Mouse (Mus musculus): Measurements from ENCODE around the gene Tmem129. TPM values are rescaled to one million over a fixed set of nuclear protein-coding genes. Genes with fewer than 3 reads are reported as not detected.

The Tmem129 gene
- polyA plus RNA-seq, 1 experiment = 5.7 TPM

DNA sequence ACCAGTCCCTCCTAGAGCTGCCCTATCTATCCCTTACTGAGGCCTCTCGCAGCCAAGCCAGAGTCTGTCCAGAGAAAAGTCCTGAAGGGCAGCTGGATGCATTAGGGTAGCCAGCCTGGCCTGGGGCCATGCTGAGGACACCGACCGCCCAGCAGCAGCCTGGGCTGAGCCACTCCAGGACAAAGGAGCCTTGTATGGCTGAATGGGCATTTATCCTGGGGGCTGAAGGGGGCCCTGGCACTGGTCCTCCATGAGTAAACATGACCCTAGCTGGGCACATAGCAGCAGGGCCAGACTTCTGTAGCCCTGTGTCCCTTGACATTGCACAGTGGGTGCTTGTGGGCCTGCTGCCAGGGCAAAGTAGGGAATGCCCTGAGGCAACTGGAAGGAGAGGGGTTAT, 16.2 kb upstream of the Tmem129 start:
- no peak overlapping the region for H3K4me3 ChIP-seq (replicated peaks)
- peaks cover 65% of the 10 kb centered on the region for H3K4me1 ChIP-seq
- no peaks in the 10 kb centered on the region for H3K27me3 ChIP-seq (replicated peaks)
- peaks cover 51% of the 10 kb centered on the region for H3K36me3 ChIP-seq (replicated peaks; ENCODE audit: low read length)
- H3K9me3 ChIP-seq = no peaks in the 10 kb centered on the region
- TF ChIP-seq GATA1 (IDR thresholded peaks at IDR 0.05; ENCODE audit: borderline replicate concordance, low read length) (no peak), FLI1 (IDR thresholded peaks at IDR 0.05; ENCODE audit: low read length) (no peak)

DNA sequence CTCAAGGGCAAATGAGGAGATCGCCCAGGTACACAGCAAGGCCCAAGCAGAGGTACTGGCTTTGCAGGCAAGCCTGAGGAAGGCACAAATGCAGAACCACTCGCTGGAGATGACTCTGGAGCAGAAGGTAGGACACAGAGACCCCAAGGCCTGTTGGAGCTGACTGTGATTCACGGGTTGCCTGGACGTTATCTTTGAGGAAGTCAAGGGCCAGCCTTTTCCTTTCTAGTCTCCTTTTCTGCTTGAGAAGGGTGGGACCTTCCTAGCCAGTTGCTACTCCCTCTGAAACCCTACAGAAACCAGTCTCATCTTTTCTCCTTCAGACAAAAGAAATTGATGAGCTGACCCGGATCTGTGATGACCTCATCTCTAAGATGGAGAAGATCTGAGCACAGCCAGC, 13.4 kb upstream of the Tmem129 start:
- Histone ChIP-seq H3K4me3 (replicated peaks) (no peak overlapping the region), H3K9me3 (no peaks in the 10 kb centered on the region), H3K36me3 (replicated peaks; ENCODE audit: low read length) (peaks cover 78% of the 10 kb centered on the region), H3K27me3 (replicated peaks) (no peaks in the 10 kb centered on the region), H3K4me1 (peaks cover 52% of the 10 kb centered on the region)
- TF ChIP-seq FLI1 (IDR thresholded peaks at IDR 0.05; ENCODE audit: low read length) = no peak
- no peak for TF ChIP-seq GATA1 (IDR thresholded peaks at IDR 0.05; ENCODE audit: borderline replicate concordance, low read length)

DNA sequence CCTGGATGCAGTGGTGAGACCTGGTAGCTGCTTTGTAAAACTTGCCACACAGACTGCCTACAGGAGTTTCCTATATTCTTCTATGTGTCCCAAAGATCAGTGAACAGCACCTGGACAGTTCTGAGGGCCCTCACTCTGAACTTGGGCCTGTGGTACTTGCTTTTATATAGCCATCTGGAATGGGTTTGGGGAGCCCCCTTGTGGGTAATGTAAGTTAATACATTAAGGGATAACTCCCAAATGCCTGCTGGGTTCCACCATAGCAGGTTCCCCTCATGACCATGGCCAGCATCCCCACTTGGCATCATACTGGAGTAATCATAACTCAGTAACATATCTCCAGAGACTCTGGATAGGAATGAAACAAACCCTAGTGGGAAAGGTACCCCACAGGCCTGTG, 10.0 kb upstream of the Tmem129 start:
- peaks cover 93% of the 10 kb centered on the region for H3K36me3 ChIP-seq (replicated peaks; ENCODE audit: low read length)
- no peaks in the 10 kb centered on the region for H3K27me3 ChIP-seq (replicated peaks)
- H3K4me1 ChIP-seq = peaks cover 21% of the 10 kb centered on the region
- no peak for TF ChIP-seq FLI1 (IDR thresholded peaks at IDR 0.05; ENCODE audit: low read length)
- no peak for TF ChIP-seq GATA1 (IDR thresholded peaks at IDR 0.05; ENCODE audit: borderline replicate concordance, low read length)
- H3K9me3 ChIP-seq = no peaks in the 10 kb centered on the region
- H3K4me3 ChIP-seq (replicated peaks) = no peak overlapping the region

DNA sequence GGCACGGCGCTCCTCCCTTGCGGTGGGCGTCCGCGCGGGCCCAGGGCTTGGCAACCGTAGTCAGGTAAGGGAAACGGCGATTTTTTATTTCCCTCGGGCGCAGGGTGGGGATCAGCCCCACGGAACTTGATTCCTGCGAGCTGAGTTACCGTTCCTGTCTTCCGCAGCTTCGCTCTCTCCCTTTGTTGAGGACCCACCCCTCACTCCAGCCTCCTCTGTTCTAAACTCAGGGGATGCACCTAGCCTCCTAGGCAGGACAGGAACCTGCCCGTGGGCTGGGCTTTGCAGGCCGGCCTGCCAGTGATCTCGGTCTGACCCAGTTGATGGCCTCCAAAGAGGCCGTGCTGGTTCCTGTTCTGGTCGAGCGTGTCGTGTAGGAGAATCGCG, 441 bp upstream of the Tmem129 start:
- H3K4me1 ChIP-seq = peaks cover 64% of the 10 kb centered on the region
- peaks cover 56% of the 10 kb centered on the region for H3K36me3 ChIP-seq (replicated peaks; ENCODE audit: low read length)
- no peaks in the 10 kb centered on the region for H3K27me3 ChIP-seq (replicated peaks)
- TF ChIP-seq GATA1 (IDR thresholded peaks at IDR 0.05; ENCODE audit: borderline replicate concordance, low read length) (no peak), FLI1 (IDR thresholded peaks at IDR 0.05; ENCODE audit: low read length) (no peak)
- H3K4me3 ChIP-seq (replicated peaks) = peak overlapping the region; percentile 100
- H3K9me3 ChIP-seq = no peaks in the 10 kb centered on the region

DNA sequence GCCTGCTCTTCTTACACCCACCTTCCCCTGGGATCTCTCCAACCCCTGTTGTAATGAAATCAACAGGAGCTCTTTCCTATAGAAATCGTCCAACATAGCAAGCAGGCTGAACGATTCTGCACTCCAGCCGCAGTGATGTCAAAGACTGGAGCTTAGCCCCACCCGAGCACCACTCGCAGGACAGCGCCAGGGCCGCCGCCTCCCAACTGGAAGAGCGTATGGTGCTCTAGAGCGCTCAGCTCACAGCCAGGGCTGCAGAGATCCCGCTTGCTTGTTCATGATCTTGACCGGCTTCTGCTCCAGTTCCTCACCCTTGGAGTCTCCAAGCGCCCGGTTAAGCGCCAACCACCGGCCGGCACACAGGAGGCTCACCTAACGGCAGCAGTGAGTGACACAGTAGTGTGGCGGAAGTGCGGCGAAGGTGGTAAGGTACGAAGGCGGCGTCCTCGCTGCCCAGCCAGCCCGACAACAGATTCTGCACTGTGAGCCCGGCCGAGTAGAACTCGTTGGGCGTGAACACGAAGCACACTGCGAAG, 897 bp downstream of the Tmem129 start:
- Histone ChIP-seq H3K4me1 (peaks cover 75% of the 10 kb centered on the region), H3K4me3 (replicated peaks) (peak overlapping the region; percentile 100), H3K9me3 (no peaks in the 10 kb centered on the region), H3K36me3 (replicated peaks; ENCODE audit: low read length) (peaks cover 53% of the 10 kb centered on the region), H3K27me3 (replicated peaks) (no peaks in the 10 kb centered on the region)
- TF ChIP-seq GATA1 (IDR thresholded peaks at IDR 0.05; ENCODE audit: borderline replicate concordance, low read length) = no peak
- no peak for TF ChIP-seq FLI1 (IDR thresholded peaks at IDR 0.05; ENCODE audit: low read length)

DNA sequence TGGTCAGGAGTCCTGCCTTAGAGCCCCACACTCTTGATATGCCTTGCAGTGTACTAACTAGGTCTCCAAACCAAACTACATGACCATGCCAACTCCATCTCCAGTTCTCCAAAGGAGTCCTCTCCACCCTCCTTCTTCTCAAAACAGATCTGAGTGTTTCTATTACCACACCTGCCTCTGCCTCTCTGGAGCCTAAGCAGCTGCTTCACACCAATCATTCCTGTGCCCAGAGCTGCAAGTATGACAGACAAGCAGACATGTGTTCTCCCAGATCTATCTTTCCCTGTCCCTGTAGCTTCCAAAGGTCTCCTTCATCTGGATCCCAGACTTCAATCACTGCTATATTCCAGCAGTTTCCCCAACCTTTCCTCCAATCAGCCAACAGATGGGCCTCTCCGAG, 1.5 kb downstream of the Tmem129 start:
- Histone ChIP-seq H3K9me3 (no peaks in the 10 kb centered on the region), H3K4me1 (peaks cover 75% of the 10 kb centered on the region), H3K4me3 (replicated peaks) (peak overlapping the region; percentile 100), H3K27me3 (replicated peaks) (no peaks in the 10 kb centered on the region), H3K36me3 (replicated peaks; ENCODE audit: low read length) (peaks cover 47% of the 10 kb centered on the region)
- no peak for TF ChIP-seq GATA1 (IDR thresholded peaks at IDR 0.05; ENCODE audit: borderline replicate concordance, low read length)
- TF ChIP-seq FLI1 (IDR thresholded peaks at IDR 0.05; ENCODE audit: low read length) = no peak

DNA sequence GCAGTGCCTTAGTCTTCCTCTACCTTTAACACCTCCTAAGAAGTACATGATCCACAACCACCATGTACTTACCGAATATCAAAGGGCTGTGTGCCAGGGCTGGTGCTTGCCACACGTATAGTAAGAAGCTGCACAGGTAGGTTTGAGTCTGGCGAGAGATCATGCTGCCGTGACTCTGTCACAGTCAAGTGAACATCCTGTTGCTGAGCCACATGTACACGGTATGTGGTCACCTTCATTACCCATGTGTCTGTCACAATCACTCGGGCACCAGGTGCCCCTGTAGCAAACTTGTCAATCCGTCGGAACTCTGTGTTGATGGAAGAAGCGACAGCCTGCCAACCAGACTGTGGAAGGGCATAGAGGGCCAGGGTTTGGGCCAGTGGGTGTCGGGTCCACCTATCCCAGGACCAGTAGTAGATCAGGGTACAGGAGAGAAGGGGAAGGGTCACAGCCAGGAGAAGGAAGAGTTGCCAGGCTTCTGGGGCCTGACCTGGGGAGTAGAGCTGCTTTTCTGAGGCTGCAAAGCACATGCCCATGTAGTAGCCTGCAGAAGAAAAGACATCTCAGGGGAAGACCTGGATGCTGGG, 2.9 kb downstream of the Tmem129 start:
- TF ChIP-seq GATA1 (IDR thresholded peaks at IDR 0.05; ENCODE audit: borderline replicate concordance, low read length) (no peak), FLI1 (IDR thresholded peaks at IDR 0.05; ENCODE audit: low read length) (no peak)
- Histone ChIP-seq H3K9me3 (no peaks in the 10 kb centered on the region), H3K36me3 (replicated peaks; ENCODE audit: low read length) (peaks cover 33% of the 10 kb centered on the region), H3K4me3 (replicated peaks) (peak overlapping the region; percentile 34), H3K4me1 (peaks cover 74% of the 10 kb centered on the region), H3K27me3 (replicated peaks) (no peaks in the 10 kb centered on the region)

DNA sequence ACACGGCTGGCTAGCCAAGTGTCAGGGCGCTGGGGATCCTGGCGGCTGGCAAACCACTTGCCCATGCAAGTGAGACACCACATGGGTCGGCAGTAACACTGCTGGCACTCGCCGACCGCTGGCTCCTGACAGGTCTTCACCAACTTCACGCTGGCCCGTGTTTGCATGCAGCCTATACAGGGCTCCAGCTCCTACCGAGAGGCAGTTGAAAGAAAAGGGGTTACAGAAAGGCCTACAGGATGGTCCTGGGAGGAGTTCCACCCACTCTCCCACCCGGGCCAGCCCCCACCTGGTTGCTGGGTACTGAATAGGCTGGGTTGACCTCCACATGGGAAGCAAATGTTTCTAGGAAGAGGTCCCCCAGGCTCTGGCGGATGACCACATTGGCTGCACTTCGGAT, 3.8 kb downstream of the Tmem129 start:
- Histone ChIP-seq H3K9me3 (no peaks in the 10 kb centered on the region), H3K4me3 (replicated peaks) (peak overlapping the region; percentile 18), H3K4me1 (peaks cover 74% of the 10 kb centered on the region), H3K36me3 (replicated peaks; ENCODE audit: low read length) (peaks cover 38% of the 10 kb centered on the region), H3K27me3 (replicated peaks) (no peaks in the 10 kb centered on the region)
- TF ChIP-seq FLI1 (IDR thresholded peaks at IDR 0.05; ENCODE audit: low read length) (no peak), GATA1 (IDR thresholded peaks at IDR 0.05; ENCODE audit: borderline replicate concordance, low read length) (no peak)

DNA sequence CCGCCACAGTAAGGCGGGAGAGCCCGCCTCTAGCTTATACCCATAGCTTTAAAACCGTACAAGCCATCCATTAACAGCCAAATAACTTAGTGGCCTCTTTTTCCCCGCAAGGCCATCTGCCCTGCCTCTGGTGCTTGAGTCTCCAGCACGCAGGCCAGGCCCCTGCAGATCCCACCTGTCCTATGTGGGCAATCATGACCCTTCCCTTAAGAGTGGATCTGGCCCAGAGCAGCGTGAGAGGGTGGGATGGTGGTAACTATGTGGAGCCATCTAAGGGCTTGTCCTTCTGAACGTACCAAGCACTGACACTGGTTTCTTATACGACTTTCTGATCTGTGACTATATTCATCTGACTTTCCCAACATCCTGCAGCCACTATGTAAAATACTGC, 5.4 kb downstream of the Tmem129 start:
- Histone ChIP-seq H3K36me3 (replicated peaks; ENCODE audit: low read length) (peaks cover 51% of the 10 kb centered on the region), H3K27me3 (replicated peaks) (no peaks in the 10 kb centered on the region), H3K4me3 (replicated peaks) (peak overlapping the region; percentile 96), H3K4me1 (peaks cover 70% of the 10 kb centered on the region), H3K9me3 (no peaks in the 10 kb centered on the region)
- no peak for TF ChIP-seq GATA1 (IDR thresholded peaks at IDR 0.05; ENCODE audit: borderline replicate concordance, low read length)
- TF ChIP-seq FLI1 (IDR thresholded peaks at IDR 0.05; ENCODE audit: low read length) = no peak

DNA sequence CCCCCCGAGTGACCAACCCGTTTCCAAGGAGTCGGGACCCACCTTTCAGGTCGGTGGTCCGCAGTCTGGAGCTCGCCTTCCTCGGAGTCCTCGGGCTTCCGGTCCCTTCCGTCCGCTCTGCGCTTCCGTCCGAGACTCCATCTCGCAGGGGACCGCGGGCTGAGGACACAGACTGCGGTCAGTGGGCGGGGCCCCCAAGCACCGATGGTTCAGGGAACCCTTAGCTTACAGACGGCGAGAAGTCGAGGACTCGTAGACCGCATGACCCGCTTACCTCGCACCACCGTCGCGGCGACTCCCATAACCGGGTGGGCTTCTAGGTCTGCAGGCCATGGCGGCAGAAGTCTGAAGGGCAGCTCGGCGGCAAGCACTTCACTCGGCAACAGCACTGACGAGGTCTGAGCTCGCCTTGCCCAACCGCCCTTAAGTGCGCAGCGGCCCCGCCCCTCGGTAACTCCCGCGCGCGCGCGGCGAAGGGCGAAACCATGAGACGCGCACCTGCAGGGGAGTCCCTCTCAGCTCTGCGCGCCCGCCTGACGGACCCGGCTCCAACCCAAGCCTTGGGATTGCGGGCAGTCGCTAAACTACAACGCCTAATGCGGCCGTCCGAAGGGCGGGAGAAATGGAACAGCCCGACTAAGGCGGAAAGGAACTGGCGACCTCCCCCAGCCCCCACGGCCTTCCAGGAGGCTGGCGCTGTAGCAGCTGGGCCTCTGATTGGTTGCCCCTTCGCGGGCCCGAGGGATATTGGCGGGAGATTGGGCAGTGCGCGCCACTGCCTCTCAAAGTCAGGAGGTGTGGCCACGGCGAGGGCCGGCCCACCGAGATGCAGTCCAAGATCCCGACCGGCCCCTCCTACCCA, 6.1 kb downstream of the Tmem129 start, which contains the start of gene Slbp:
Gene Slbp (minus strand): TSS at position 654 of the 862 bp plus-strand sequence.
- Histone ChIP-seq H3K27me3 (replicated peaks) (no peaks in the 10 kb centered on the region), H3K4me1 (peaks cover 73% of the 10 kb centered on the region), H3K36me3 (replicated peaks; ENCODE audit: low read length) (peaks cover 57% of the 10 kb centered on the region), H3K4me3 (replicated peaks) (peak within 1 kb of the TSS; percentile 96), H3K9me3 (no peaks in the 10 kb centered on the region)
- TF ChIP-seq FLI1 (IDR thresholded peaks at IDR 0.05; ENCODE audit: low read length) (no peak; the same call in 1 of the 2 replicates), GATA1 (IDR thresholded peaks at IDR 0.05; ENCODE audit: borderline replicate concordance, low read length) (no peak)

All from megakaryocyte, embryonic 14.5 days (primary cell).